Mouse (Mus musculus) hindbrain, postnatal 0 days (tissue): ENCODE measurements around the gene Leap2. TPM values are rescaled to one million over a fixed set of nuclear protein-coding genes. Genes with fewer than 3 reads are reported as not detected.

Source experiments
- ATAC-seq: fragments of 200-750 bp; cut with Nextera tagmentation; 2 replicates; pipeline ENCODE4 v1.8.0; 2017; ENCODE audit warnings: mild to moderate bottlenecking, moderate TSS enrichment, moderate library complexity
- DNase-seq: peaks from one replicate; pipeline ENCODE4 v3.0.0-alpha.2; 2015; ENCODE audit warnings: low spot score
- H3K27ac ChIP-seq: fragments of 300-500 bp; sonication (generic); 2 replicates; pipeline ENCODE4 v1.5.1; 2014; ENCODE audit warnings: mild to moderate bottlenecking
- H3K27me3 ChIP-seq: fragments of 300-500 bp; sonication (generic); 2 replicates; pipeline ENCODE4 v1.6.1; 2014; ENCODE audit warnings: low read length, mixed read lengths; ENCODE audit not compliant: insufficient read depth
- H3K36me3 ChIP-seq: fragments of 300-500 bp; sonication (generic); 2 replicates; pipeline ENCODE4 v1.6.1; 2014; ENCODE audit warnings: low read length, mixed read lengths; ENCODE audit not compliant: insufficient read depth
- H3K4me1 ChIP-seq: fragments of 300-500 bp; sonication (generic); 2 replicates; pipeline ENCODE4 v1.6.1; 2014; ENCODE audit warnings: antibody characterized with exemption, low read length, mixed read lengths; ENCODE audit not compliant: insufficient read depth
- H3K4me2 ChIP-seq: fragments of 300-500 bp; sonication (generic); 2 replicates; pipeline ENCODE4 v1.6.1; 2014; ENCODE audit warnings: low read depth, mild to moderate bottlenecking, low read length, moderate library complexity, mixed read lengths
- H3K4me3 ChIP-seq: fragments of 300-500 bp; sonication (generic); 2 replicates; pipeline ENCODE4 v1.5.1; 2014; ENCODE audit warnings: low read length
- H3K9ac ChIP-seq: fragments of 300-500 bp; sonication (generic); replicated peaks from 2 replicates; pipeline ENCODE4 v1.6.1; 2014; ENCODE audit warnings: mild to moderate bottlenecking, low read length, moderate library complexity, mixed read lengths
- H3K9me3 ChIP-seq: fragments of 300-500 bp; sonication (generic); 2 replicates; pipeline ENCODE4 v1.6.1; 2016; ENCODE audit warnings: low read length, mixed read lengths
- CTCF ChIP-seq: IDR thresholded peaks from 2 replicates; pipeline ENCODE4 v1.5.1; 2016; ENCODE audit warnings: antibody characterized with exemption, control low read depth, low read depth
- WGBS: fragments of 180-500 bp; shearing (Covaris S2); extraction: QIAGEN DNeasy Blood & Tissue Kit; methylation state at CpG from one replicate; pipeline ENCODE4 v1.1.7; 2014; 5-methylcytosine and 5-hydroxymethylcytosine counted together
- microRNA-seq, 2 experiments: library from miRNA; unstranded; fragments of <30 nt; microRNA quantifications; one replicate each; pipeline ENCODE4; 2016
- polyA plus RNA-seq: library from polyadenylated mRNA; unstranded; fragments of >200 nt; fragmentation: Nextera tagmentation; extraction: Ambion mirVana; gene quantifications from 2 replicates; pipeline ENCODE4 v1.2.1, GENCODE M21; 2015
- total RNA-seq: library from RNA; depleted of rRNA; stranded (reverse); fragments of >200 nt; gene quantifications from 2 replicates; pipeline ENCODE4 v1.2.3, GENCODE M21; 2014; rRNA removed

Gene Leap2
- total and polyA plus RNA-seq, 2 experiments from 2014 or later = not detected

DNA sequence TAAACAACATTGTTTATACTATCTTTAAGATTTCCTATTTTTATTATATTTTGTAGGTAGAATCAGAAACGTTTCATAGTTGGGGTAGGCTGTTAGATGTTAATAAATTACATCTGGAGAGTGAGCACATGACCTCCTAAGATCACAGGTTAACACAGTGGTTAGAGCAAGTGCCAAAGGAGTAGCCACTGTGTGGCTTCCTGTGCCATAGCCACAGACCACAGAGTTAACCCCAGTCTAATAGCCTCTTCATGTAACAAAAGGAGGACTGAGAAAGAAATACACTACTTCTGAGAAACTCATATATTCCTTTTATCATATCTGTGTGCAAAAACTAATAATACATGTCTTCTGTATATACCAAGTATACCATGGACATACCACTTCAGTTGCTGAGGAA lies 29.1 kb downstream of the Leap2 start:
- Histone ChIP-seq H3K27me3 (no peaks in the 10 kb centered on the region), H3K4me1 (no peaks in the 10 kb centered on the region), H3K27ac (no peak overlapping the region), H3K4me2 (no peak overlapping the region), H3K4me3 (no peak overlapping the region), H3K9me3 (no peaks in the 10 kb centered on the region), H3K36me3 (peaks cover 14% of the 10 kb centered on the region; the same call in 1 of the 2 replicates), H3K9ac (no peak overlapping the region)
- TF ChIP-seq CTCF = no peak
- ATAC-seq = no peak
- DNase-seq = no peak
- WGBS = 97% methylated on average over 1 of the region's 1 CpGs

- H3K9ac ChIP-seq = no peak overlapping the region
- no peak overlapping the region for H3K27ac ChIP-seq
- H3K4me3 ChIP-seq = no peak overlapping the region
- no peaks in the 10 kb centered on the region for H3K4me1 ChIP-seq
- H3K27me3 ChIP-seq = no peaks in the 10 kb centered on the region
- WGBS = 93% methylated on average over 2 of the region's 2 CpGs
- no peaks in the 10 kb centered on the region for H3K9me3 ChIP-seq
- H3K4me2 ChIP-seq = no peak overlapping the region
- no peak for ATAC-seq
- H3K36me3 ChIP-seq = no peaks in the 10 kb centered on the region; the same call in 1 of the 2 replicates
- no peak for DNase-seq
- TF ChIP-seq CTCF = no peak
Observed at GRCm38 (mm10) chr11:53383758-53384428, 39.1 kb downstream of the Leap2 start.

GRCm38 (mm10) chr11:53378918-53379317 lies 44.1 kb downstream of the Leap2 start:
- peaks cover 3% of the 10 kb centered on the region; the same call in 1 of the 2 replicates for H3K36me3 ChIP-seq
- no peak overlapping the region for H3K27ac ChIP-seq
- no peak overlapping the region for H3K4me3 ChIP-seq
- H3K4me1 ChIP-seq = no peaks in the 10 kb centered on the region
- DNase-seq (no peak), ATAC-seq (no peak)
- no peak overlapping the region for H3K4me2 ChIP-seq
- TF ChIP-seq CTCF = no peak
- H3K9ac ChIP-seq = no peak overlapping the region
- 88% methylated on average over 1 of the region's 1 CpGs for WGBS
- H3K9me3 ChIP-seq = no peaks in the 10 kb centered on the region
- H3K27me3 ChIP-seq = no peaks in the 10 kb centered on the region

Small RNAs within 50 kb of the gene (microRNA-seq; reads per million reads assigned to microRNA genes)
- gene Mir6920 = 0 to 0.35 reads per million in 2 experiments

Other genes with a start within 250 kb of the Leap2 start
- gene Hspa4, start 122.7 kb downstream of the Leap2 start, total RNA-seq = 79.4 and 92.9 TPM in 2 replicates
- gene Hspa4, start 122.7 kb downstream of the Leap2 start, polyA plus RNA-seq = 50.8 and 54.2 TPM in 2 replicates
- gene Zcchc10, start 98.5 kb downstream of the Leap2 start, total RNA-seq = 0.89 TPM in 1 of 2 replicates, not detected in the other
- gene Zcchc10, start 98.5 kb downstream of the Leap2 start, polyA plus RNA-seq = 13.6 and 14.9 TPM in 2 replicates
- gene Aff4, start 72.3 kb downstream of the Leap2 start, total RNA-seq = 87.1 and 91.0 TPM in 2 replicates
- 109 and 111 TPM in 2 replicates for gene Aff4, start 72.3 kb downstream of the Leap2 start, polyA plus RNA-seq
- 20.4 and 38.9 TPM in 2 replicates for gene Uqcrq, start 7.7 kb upstream of the Leap2 start, total RNA-seq
- gene Uqcrq, start 7.7 kb upstream of the Leap2 start, polyA plus RNA-seq = 1,041 and 1,049 TPM in 2 replicates
- 0.11 and 2.1 TPM in 2 replicates for gene Gdf9, start 7.9 kb upstream of the Leap2 start, total RNA-seq
- 1.5 and 1.6 TPM in 2 replicates for gene Gdf9, start 7.9 kb upstream of the Leap2 start, polyA plus RNA-seq
- not detected in 2 replicates for gene Gm10447, start 33.9 kb upstream of the Leap2 start, total RNA-seq
- gene Gm10447, start 33.9 kb upstream of the Leap2 start, polyA plus RNA-seq = 0.10 TPM in 1 of 2 replicates, not detected in the other
- gene Shroom1, start 34.0 kb upstream of the Leap2 start, total RNA-seq = 6.2 and 7.1 TPM in 2 replicates
- gene Shroom1, start 34.0 kb upstream of the Leap2 start, polyA plus RNA-seq = 2.4 and 2.9 TPM in 2 replicates
- not detected in 2 replicates for gene Gm9837, start 47.3 kb upstream of the Leap2 start, total RNA-seq
- not detected in 2 replicates for gene Gm9837, start 47.3 kb upstream of the Leap2 start, polyA plus RNA-seq
- gene Gm9945, start 57.0 kb upstream of the Leap2 start, total RNA-seq = not detected in 2 replicates
- 0.39 and 0.53 TPM in 2 replicates for gene Gm9945, start 57.0 kb upstream of the Leap2 start, polyA plus RNA-seq
- 8.7 and 10.6 TPM in 2 replicates for gene Sowaha, start 57.1 kb upstream of the Leap2 start, total RNA-seq
- gene Sowaha, start 57.1 kb upstream of the Leap2 start, polyA plus RNA-seq = 4.1 and 4.2 TPM in 2 replicates
- 55.3 and 56.6 TPM in 2 replicates for gene Sept8, start 96.1 kb upstream of the Leap2 start, total RNA-seq
- 19.1 and 20.9 TPM in 2 replicates for gene Sept8, start 96.1 kb upstream of the Leap2 start, polyA plus RNA-seq
- gene Kif3a, start 144.2 kb upstream of the Leap2 start, total RNA-seq = 73.7 and 82.9 TPM in 2 replicates
- 332 and 344 TPM in 2 replicates for gene Kif3a, start 144.2 kb upstream of the Leap2 start, polyA plus RNA-seq
- gene Il4, start 195.5 kb upstream of the Leap2 start, total RNA-seq = not detected in 2 replicates
- gene Il4, start 195.5 kb upstream of the Leap2 start, polyA plus RNA-seq = 3.8 and 3.9 TPM in 2 replicates
- not detected in 2 replicates for gene Il13, start 211.5 kb upstream of the Leap2 start, total RNA-seq
- not detected in 2 replicates for gene Il13, start 211.5 kb upstream of the Leap2 start, polyA plus RNA-seq